ENCODE assay signal across 8 mouse cellular contexts in genomic region chr4:124936613-124937471, GRCm38 (mm10). TPM values are rescaled to one million over a fixed set of nuclear protein-coding genes. Genes with fewer than 3 reads are reported as not detected.
DNase-seq lines count a peak whose midpoint lies in the region; ATAC-seq lines count a peak whose summit lies in the region.

Gene 9930104L06Rik, plus strand, starts transcription at chr4:124937048.

- peaks cover 29% of the 10 kb centered on the region for H3K36me3 ChIP-seq in heart, embryonic 10.5 days
- peaks cover 28% of the 10 kb centered on the region for H3K36me3 ChIP-seq in kidney, embryonic 15.5 days

- peak within 1 kb of the TSS; percentile 82 for H3K9ac ChIP-seq in kidney, embryonic 15.5 days

- H3K27ac ChIP-seq in heart, embryonic 10.5 days = peak within 1 kb of the TSS; percentile 94
- H3K27ac ChIP-seq in kidney, embryonic 15.5 days = peak within 1 kb of the TSS; percentile 54; the same call in 1 of the 2 replicates

- DNase-seq in B cell, adult 2 months = peak; percentile 91 to 93
- peak; percentile 100 for DNase-seq in brain, adult 2 months (ENCODE audit: low read depth, low spot score)
- peak; percentile 98 for DNase-seq in heart, embryonic 10.5 days (ENCODE audit: low spot score)
- DNase-seq in liver = peak; percentile 91
- peak; percentile 90 to 93 for DNase-seq in spleen, postnatal 4 days (ENCODE audit: low spot score in 2 of 2)

- peak; percentile 97 for ATAC-seq in erythroblast, adult 5-6 weeks (replicated peaks; ENCODE audit: low FRiP score, poor library complexity, severe bottlenecking)
- ATAC-seq in kidney, embryonic 15.5 days (replicated peaks; ENCODE audit: low FRiP score) = peak; percentile 99
- ATAC-seq in monocyte, adult 5-6 weeks (replicated peaks; ENCODE audit: insufficient number of reproducible peaks, low FRiP score, low TSS enrichment, poor library complexity, severe bottlenecking) = peak; percentile 99

- H3K4me2 ChIP-seq in kidney, embryonic 15.5 days = peak within 1 kb of the TSS; percentile 89

- peak within 1 kb of the TSS; percentile 96 for H3K4me3 ChIP-seq in heart, embryonic 10.5 days
- H3K4me3 ChIP-seq in kidney, embryonic 15.5 days (replicated peaks) = peak within 1 kb of the TSS; percentile 82

- H3K9me3 ChIP-seq in heart, embryonic 10.5 days = no peaks in the 10 kb centered on the region
- no peaks in the 10 kb centered on the region for H3K9me3 ChIP-seq in kidney, embryonic 15.5 days (replicated peaks)

- no peaks in the 10 kb centered on the region for H3K27me3 ChIP-seq in heart, embryonic 10.5 days (ENCODE audit: insufficient read depth, poor library complexity, severe bottlenecking)
- H3K27me3 ChIP-seq in kidney, embryonic 15.5 days = no peaks in the 10 kb centered on the region

- WGBS in heart, embryonic 10.5 days = under 1% methylated on average over 52 of the region's 52 CpGs
- 0% methylated on average over 52 of the region's 52 CpGs for WGBS in kidney, embryonic 15.5 days

- H3K4me1 ChIP-seq in heart, embryonic 10.5 days = peaks cover 14% of the 10 kb centered on the region
- peaks cover 24% of the 10 kb centered on the region for H3K4me1 ChIP-seq in kidney, embryonic 15.5 days

RNA-seq across cellular contexts. Expression of gene 9930104L06Rik, which starts in this region (rescaled TPM):
- 0.38 and 0.84 TPM in 2 replicates for total RNA-seq in erythroblast, adult 5-6 weeks (2015; ENCODE audit: low replicate concordance)
- 3.2 and 6.1 TPM in 2 replicates for total RNA-seq in erythroblast, adult 5-6 weeks (2017; ENCODE audit: low replicate concordance)
- polyA plus RNA-seq in heart, embryonic 10.5 days (2016; fragmentation: Nextera tagmentation; extraction: Ambion mirVana) = 11.6 and 12.7 TPM in 2 replicates
- polyA plus RNA-seq in kidney, embryonic 15.5 days (2015; fragmentation: Nextera tagmentation; extraction: Ambion mirVana) = 12.6 and 12.7 TPM in 2 replicates
- total RNA-seq in monocyte, adult 5-6 weeks (2017) = 13.3 to 21.1 TPM (median 17.5 TPM) in 3 replicates

Comparison
In these comparisons a context has a peak if more than half of its experiments do, and no peak if none do; other contexts are left out.
1. Peak in every context shown above with its lines: DNase-seq, ATAC-seq, H3K4me3 ChIP-seq and H3K27ac ChIP-seq.